In the genomic region with DNA sequence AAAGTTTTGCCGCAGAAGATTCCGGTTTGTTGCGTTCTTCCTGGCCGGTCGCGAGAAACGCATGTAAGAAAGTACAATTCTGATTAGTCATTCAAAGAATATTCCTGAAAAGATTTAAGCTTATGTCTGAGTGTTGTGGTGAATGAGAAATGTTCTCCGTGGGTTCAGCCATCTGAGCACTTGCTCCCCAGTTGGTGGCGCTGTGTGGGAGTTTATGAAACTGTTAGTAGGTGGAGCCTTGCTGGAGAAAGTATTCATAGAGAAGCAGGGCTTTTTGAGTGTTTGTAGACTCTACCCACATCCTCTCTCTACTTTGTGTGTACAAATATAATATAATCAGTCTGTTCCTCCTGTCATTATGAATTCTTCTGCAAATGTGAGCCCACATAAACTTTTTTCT, we compare ENCODE assay signal across 9 mouse cellular contexts.
DNase-seq lines count a peak whose midpoint lies in the region.
"Had no signal": no experiment of that assay in that cellular context is flagged by ENCODE, and none has a peak within 500 bp of the region (broad histone marks: within the 10 kb centered on the region; RNA-seq: fewer than 3 reads in every experiment).

No protein-coding gene starts in this region.

- peak; percentile 61 to 64 for DNase-seq in cerebellum, postnatal 10 days
- no peak for DNase-seq in cerebellum, postnatal 4 days (ENCODE audit: low spot score in 2 of 2)
- DNase-seq in layer of hippocampus, adult 11-12 months (ENCODE audit: low spot score): peak; percentile 11
- DNase-seq in layer of hippocampus, adult 8-10 months (ENCODE audit: low spot score in 2 of 2): no peak
- peak; percentile 45 for DNase-seq in R1 (ENCODE audit: low read depth, low spot score)
- peak; percentile 23 to 46 for DNase-seq in layer of hippocampus, postnatal 14 days (ENCODE audit: low spot score in 2 of 2)
- no peak for DNase-seq in cerebellum, adult 9-10 months
- no peak for DNase-seq in cerebellum, adult 8-10 months
- DNase-seq: B cell, adult 2 months had no signal

Comparison
In these comparisons a context has a peak if more than half of its experiments do, and no peak if none do; other contexts are left out.
1. DNase-seq: peak in cerebellum, postnatal 10 days (2 of 2), layer of hippocampus, adult 11-12 months (single experiment), R1 (single experiment) and layer of hippocampus, postnatal 14 days (2 of 2); none in cerebellum, postnatal 4 days (0 of 2), layer of hippocampus, adult 8-10 months (0 of 2), cerebellum, adult 9-10 months (single experiment) and cerebellum, adult 8-10 months (single experiment).